Mouse (Mus musculus) left cerebral cortex, postnatal 36 days (tissue): Measurements from ENCODE around the gene Sctr. TPM values are rescaled to one million over a fixed set of nuclear protein-coding genes. Genes with fewer than 3 reads are reported as not detected.

ENCODE experiments used
- DNase-seq, 2 experiments: peaks; one replicate each; pipeline ENCODE4 v3.0.0; 2021 to 2022; ENCODE audit warnings: low spot score in 2 of 2, mixed read lengths in 1 of 2
- intact Hi-C: fragments of 180-260 bp; cut with DNase I; formaldehyde crosslinking; loops from one replicate; pipeline ENCODE4 v1.15.1; 2025
- total RNA-seq, 2 experiments: library from RNA; stranded (reverse); gene quantifications; 2 replicates each; pipeline ENCODE4 v1.2.3; 2021

Gene Sctr
- total RNA-seq, 2 experiments from 2014 or later, result 0.35 to 0.43 TPM

DNA sequence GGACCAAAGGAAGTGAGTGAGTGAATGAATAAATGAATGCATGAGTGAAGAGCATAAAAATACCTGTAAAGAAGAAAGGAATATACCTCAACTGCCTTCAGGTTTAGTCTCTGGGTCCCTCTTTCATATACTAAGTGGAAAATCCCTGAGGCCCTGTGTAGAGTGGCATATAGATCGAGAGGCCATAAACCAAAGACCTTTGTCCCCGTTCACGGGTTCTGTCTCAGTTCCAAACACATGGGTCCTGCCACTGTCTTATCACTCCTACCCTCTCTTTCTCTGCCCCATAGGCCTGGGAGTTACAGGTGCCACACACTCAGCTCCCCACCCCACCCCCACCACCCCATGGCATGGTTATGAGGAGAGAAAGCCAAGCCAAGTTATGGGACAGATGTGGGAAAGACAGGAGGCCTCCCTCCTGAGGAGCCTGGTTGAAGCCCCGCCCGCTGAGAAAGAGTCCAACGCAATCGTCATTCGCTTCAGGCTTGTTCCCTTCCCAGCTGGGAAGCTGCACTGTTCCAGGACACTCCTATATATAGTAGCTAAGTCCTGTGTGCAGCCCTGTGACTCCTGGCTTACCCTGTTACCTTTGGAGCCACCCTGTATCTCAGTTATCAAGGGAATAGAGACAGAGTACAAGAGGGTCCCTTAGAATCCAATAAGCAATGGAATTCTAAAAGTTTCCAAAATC lies 84.3 kb downstream of the Sctr start:
- no peak for DNase-seq
- intact Hi-C loops, result no loop called here

DNA sequence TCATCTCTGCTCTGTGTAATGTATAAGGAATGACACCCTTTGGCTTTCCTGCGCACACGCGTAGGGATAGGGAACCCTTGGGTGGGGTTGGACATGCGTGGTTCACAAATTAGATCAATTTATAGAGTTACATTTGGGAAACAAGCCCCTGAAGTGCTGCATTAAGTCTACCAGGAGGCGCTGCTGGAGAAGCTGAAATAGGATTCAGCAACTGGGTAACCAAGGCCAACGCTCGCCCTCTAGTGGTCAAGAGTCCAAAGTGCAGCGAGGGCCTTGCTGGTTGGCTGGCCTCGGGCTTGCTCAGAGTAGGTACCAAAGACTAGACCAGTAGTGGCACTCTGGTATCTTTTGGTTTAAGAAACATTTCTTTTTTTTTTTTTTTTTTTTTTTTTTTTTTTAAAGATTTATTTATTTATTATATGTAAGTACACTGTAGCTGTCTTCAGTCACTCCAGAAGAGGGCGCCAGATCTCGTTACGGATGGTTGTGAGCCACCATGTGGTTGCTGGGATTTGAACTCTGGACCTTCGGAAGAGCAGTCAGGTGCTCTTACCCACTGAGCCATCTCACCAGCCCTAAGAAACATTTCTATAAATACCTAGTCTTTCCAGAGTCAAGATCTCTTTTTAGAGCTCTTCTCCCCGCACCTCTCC lies 86.9 kb downstream of the Sctr start:
- DNase-seq, result peak; percentile 78 to 83
- intact Hi-C loops, result loop anchor here (1.0 kb wide), 1 partner anchor 60 kb away; no protein-coding TSS in a partner anchor

DNA sequence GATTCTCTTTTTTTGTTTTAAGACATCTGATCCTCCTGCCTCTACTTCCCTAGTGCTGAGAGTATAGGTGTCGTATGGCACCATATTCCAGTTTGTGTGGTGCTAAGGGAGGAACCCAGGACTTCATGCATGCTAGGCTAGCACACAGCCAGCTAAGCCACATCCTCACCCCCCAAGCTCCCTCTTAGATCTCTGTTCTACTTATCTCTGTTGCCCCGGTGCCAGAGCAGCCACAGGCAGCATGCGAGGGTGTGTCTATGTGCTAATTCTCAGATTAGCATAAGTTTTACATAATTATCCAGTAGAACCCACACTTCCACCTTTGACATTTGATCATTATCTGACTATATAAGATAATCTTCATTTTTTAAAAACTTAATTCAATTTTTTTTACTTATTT lies 88.2 kb downstream of the Sctr start:
- intact Hi-C loops, result no loop called here
- DNase-seq, result no peak

DNA sequence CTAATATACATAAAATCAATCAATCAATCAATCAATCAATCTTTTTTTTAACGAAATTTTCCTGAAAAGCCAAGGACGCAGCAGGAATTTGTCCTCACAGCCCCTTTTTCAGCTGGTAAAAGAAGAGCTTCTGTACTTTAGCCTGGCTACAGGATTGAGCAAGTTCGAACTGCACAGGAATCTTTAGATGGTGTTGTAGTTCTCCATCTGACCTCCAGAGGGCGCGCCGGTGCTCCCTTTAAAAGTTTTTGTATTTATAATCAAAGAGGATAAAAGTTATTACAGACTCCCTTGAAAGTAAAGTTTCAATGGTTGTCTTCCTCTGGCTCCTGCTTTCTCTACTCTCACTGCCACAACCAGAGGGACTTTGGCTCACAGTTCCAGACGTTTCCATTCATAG lies 91.6 kb downstream of the Sctr start:
- peak; percentile 46 to 65 for DNase-seq
- intact Hi-C loops, result loop anchor here (2.0 kb wide), 1 partner anchor 48 kb away; no protein-coding TSS in a partner anchor

DNA sequence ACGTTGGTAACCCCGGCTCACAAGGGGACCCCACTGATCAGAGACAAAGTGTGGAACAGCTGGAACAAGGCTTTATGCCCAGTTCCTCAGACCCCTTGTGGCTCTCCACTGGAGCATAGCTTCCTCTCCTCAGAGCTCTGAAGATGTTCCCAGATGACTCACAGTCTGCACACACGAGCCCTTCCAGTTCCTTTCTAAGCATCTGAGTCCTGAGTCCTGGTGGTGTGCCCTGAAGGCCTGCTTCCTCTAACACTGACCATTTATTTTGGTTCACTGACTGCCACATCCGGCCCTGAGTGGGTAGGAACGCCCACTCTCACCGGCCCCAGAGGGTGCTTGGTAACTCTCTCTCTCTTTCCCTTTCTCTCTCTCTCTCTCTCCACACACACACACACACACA lies 92.8 kb downstream of the Sctr start:
- no peak for DNase-seq
- intact Hi-C loops, result loop anchor here (2.0 kb wide), 1 partner anchor 47 kb away; no protein-coding TSS in a partner anchor

DNA sequence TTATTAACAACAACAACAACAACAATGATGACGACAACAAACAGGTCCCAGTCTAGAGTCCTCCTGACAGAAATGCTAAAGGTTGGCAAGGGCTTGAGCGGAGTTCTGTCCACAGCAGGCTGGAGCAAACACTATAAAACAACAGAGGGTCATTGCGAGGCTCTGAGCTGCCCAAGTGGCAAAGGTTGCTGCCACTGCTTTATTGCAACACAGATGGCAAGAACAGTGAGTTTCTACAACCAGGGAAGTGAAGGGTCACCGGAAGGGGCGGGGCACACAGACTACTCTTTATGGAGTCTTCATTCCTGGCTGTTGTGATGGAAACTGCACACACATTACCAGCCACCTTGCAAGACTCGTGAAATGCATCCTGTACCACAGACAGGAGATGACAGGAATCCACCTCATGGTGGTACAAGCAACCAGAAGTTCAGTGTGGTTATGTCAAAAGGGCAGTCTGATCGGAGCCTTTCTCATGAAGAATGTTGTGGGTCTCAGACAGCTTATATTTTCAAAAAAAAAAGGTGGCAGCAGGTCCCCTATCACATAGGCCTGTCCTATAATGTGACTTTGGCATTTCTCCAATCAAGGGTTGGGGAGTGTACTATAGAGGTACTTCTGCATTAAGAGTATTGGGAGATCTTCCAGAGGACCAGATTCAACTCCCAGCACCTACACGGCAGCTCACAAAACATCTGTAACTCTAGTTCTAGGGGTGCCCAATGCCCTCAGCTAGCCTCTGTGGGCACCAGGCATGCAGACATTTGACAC lies 93.9 kb downstream of the Sctr start:
- intact Hi-C loops, result no loop called here

DNA sequence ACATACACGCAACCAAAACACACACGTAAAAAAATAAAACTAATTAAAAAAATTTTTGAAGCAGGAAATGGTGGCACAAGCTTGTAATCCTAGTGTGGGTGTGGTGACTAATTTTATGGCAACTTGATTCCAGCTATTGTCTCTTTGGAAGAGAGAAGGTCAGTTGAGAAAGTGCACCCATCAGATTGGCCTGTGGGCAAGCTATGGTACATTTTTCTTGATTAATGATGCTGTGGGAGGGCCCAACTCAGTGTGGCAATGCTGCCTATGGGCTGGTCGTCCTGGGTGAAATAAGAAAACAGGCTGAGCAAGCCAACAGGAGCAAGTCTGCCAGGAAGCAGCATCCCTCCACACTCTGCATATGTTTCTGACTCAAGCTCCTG lies 94.5 kb downstream of the Sctr start:
- intact Hi-C loops, result no loop called here

More for the DNA sequence above, 93.9 kb downstream of the Sctr start:
- DNase-seq, result no peak

DNA sequence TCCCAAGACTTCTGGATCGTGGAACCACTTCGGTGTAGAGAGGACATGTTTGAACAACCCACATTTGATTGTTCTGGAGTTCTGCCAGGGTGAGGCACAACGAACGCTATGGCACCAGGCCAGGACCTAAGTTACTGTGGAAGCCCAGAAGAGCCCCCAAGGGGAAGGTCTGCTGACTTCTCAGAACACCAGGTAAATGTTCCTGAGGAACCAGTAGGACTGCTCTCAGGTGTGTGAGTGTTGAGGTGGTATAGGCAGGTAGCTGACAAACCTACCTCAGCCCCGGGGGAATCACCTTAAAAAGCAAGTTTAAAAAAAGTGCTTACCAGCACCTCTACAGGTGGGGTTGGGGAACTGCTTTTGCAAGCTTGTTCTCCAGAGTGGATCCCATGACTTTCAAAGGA lies 98.9 kb downstream of the Sctr start:
- DNase-seq, result no peak
- intact Hi-C loops, result no loop called here

More for the DNA sequence above, 94.5 kb downstream of the Sctr start:
- DNase-seq, result no peak

DNA sequence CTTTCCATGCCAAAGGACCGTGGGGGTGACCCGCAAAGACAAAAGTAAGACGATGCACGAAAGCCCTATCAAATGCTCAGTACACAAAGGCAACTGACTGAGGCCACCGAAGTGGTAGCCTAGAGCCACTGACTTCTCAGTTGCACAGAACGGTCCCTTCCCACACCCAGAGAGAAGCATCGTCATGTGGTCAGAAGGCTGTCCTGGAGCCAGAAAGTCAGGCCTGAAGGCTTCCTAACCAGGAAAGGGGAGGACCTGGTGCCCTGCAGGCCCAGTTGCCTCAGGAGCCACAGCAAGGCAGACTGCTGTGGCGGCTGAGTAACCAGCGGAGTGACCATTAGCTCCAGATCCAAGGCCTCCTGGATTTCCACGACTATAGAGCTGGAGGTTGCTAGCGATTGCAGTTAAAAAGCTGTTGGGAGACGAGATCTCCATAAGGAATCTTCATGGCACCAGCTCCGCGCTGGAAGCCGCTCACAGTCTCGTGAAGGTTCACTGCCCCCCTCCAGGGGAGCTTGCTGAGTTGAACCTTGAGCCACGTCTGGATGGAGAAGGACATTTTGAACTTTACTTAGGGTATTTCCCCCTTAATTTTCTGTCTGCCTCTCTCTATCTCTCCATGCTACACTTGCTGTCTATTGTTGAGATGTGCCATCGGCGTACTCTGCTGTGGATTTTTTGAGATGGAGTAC lies 103.2 kb downstream of the Sctr start:
- intact Hi-C loops, result no loop called here
- DNase-seq, result no peak

DNA sequence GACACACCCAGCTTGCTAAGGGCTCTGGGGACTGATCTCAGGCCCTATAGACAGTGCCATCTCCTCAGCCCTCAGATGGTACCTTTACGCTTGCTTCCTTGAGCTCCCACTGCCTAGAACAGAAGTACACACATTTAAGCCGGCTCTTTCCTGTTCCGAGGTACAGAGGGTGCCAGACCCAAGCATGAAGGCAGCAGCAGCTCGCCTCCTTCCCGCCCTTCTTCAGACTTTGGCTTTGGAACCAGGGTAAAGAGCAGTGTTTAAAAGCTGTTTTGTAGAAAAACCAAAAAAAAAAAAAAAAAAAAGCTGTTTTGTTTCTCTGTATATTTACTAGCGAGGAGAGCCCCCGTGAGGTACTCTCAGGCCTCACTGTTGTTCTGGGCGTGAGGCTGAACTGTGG lies 105.1 kb downstream of the Sctr start:
- intact Hi-C loops, result no loop called here
- no peak for DNase-seq

DNA sequence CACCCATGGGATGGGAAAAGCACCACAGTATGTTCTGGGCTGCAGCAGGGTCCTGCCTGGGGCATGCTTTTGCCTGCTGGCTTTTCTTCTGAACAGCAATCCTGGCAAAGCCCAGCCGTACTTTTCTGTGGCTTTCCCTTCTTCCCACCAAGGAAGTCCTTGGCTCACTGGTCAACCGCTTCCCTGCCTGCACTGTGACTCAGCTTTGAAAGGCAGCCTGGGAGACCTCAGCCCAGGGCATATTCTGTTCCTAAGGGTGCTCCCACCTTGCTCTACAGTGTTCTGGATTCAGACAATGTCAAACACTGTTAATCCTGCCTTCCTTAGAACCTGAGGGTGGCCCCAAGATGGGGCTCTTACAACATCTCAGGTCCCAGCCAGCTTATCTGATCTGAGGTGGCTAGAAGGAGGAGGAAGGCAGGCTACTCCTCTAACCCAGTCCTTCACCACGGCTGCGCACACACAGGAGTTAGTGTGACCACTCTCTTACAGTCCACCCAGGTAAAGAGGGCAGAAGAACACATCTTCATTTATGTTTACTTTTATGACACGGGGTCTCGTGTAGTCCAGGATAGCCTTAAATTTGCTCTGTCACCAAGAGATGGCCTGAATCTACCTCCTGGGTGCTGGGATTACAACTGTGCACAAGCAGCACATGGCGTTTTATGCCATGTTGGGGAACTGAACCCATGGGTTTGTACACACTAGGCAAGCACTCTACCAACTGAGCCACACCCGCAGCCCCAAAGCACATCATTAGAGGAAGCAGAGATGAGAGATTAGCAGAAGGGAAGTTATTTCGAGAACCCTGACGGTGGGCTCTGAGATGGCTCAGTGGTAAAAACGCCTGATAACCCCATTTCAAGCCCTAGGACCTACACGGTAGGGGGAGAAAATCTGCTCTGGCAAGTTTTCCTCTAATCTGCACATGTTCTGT lies 105.8 kb downstream of the Sctr start:
- DNase-seq, result no peak
- intact Hi-C loops, result no loop called here

Other genes starting within 250 kb of the Sctr start
- 10 to 100 TPM; 86.5 to 88.3 TPM for gene Ptpn4, start 169.3 kb upstream of the Sctr start, total RNA-seq
- 1 to 10 TPM; 6.9 to 7.1 TPM for gene Tmem177, start 93.7 kb upstream of the Sctr start, total RNA-seq
- 1 to 10 TPM in 1 of 2 experiments, under 1 TPM in 1; 0.20 to 1.0 TPM for gene Cfap221, start 9.7 kb upstream of the Sctr start, total RNA-seq
- gene Tmem37, start 67.2 kb downstream of the Sctr start, total RNA-seq, result 1 to 10 TPM; 1.1 TPM
- gene Dbi, start 114.2 kb downstream of the Sctr start, total RNA-seq, result 100 to 1,000 TPM; 235 to 237 TPM
- 1 to 10 TPM; 6.2 to 8.7 TPM for gene 3110009E18Rik, start 114.3 kb downstream of the Sctr start, total RNA-seq